Mouse (Mus musculus) C2C12 (cell line): Measurements from ENCODE around the gene Rd3l.

Experiments
- CEBPB ChIP-seq: IDR thresholded peaks from one replicate; pipeline ENCODE4 v1.6.1; 2011; ENCODE audit warnings: low read depth, mild to moderate bottlenecking, control low read depth, moderate library complexity
- CTCF ChIP-seq: IDR thresholded peaks from one replicate; pipeline ENCODE4 v1.5.1; 2011; ENCODE audit not compliant: control insufficient read depth, insufficient read depth, insufficient read length
- MAX ChIP-seq: IDR thresholded peaks from one replicate; pipeline ENCODE4 v1.6.1; 2011; ENCODE audit warnings: mild to moderate bottlenecking, control low read depth
- MYOD1 ChIP-seq: IDR thresholded peaks from one replicate; pipeline ENCODE4 v1.6.1; 2011; ENCODE audit warnings: low read depth; ENCODE audit not compliant: control insufficient read depth, insufficient read length
- USF1 ChIP-seq: IDR thresholded peaks from one replicate; pipeline ENCODE4 v1.6.1; 2011; ENCODE audit warnings: low read depth, mild to moderate bottlenecking, control low read depth, moderate library complexity

- TF ChIP-seq CTCF (no peak), CEBPB (no peak), USF1 (no peak), MAX (no peak), MYOD1 (no peak)
These were observed 29.4 kb downstream of the Rd3l start for GRCm38 (mm10) chr12:111951701-111952100.
